Mouse (Mus musculus) limb, embryonic 11.5 days (tissue): ENCODE results near the gene Dlx6. TPM values are rescaled to one million over a fixed set of nuclear protein-coding genes. Genes with fewer than 3 reads are reported as not detected.
A peak's percentile ranks its signal among the peaks of the same experiment; 100 is the strongest.

Experiments
- ATAC-seq: fragments of 200-750 bp; cut with Nextera tagmentation; 2 replicates; pipeline ENCODE4 v1.8.0; 2017; ENCODE audit warnings: low read depth; ENCODE audit not compliant: insufficient number of reproducible peaks, low FRiP score, low TSS enrichment
- DNase-seq: peaks from one replicate; pipeline ENCODE4 v3.0.0-alpha.2; 2015; ENCODE audit warnings: low spot score
- H3K27ac ChIP-seq: fragments of 300-500 bp; sonication (generic); replicated peaks from 2 replicates; pipeline ENCODE4 v1.5.1; 2014; ENCODE audit warnings: low read depth, mild to moderate bottlenecking, low read length
- H3K27me3 ChIP-seq: fragments of 300-500 bp; sonication (generic); 2 replicates; pipeline ENCODE4 v1.6.1; 2014; ENCODE audit warnings: mild to moderate bottlenecking, low read length, mixed read lengths; ENCODE audit not compliant: control insufficient read depth, insufficient read depth
- H3K36me3 ChIP-seq: fragments of 300-500 bp; sonication (generic); 2 replicates; pipeline ENCODE4 v1.6.1; 2014; ENCODE audit warnings: mild to moderate bottlenecking, low read length, moderate library complexity, mixed read lengths; ENCODE audit not compliant: control insufficient read depth, insufficient read depth
- H3K4me1 ChIP-seq: fragments of 300-500 bp; sonication (generic); 2 replicates; pipeline ENCODE4 v1.6.1; 2014; ENCODE audit warnings: low read length, mixed read lengths; ENCODE audit not compliant: control insufficient read depth, insufficient read depth
- H3K4me2 ChIP-seq: fragments of 300-500 bp; sonication (generic); 2 replicates; pipeline ENCODE4 v1.6.1; 2014; ENCODE audit warnings: low read depth, mild to moderate bottlenecking, moderate library complexity; ENCODE audit not compliant: severe bottlenecking
- H3K4me3 ChIP-seq: fragments of 300-500 bp; sonication (generic); 2 replicates; pipeline ENCODE4 v1.5.1; 2014; ENCODE audit warnings: low read depth, low read length
- H3K9ac ChIP-seq: fragments of 300-500 bp; sonication (generic); 2 replicates; pipeline ENCODE4 v1.6.1; 2014; ENCODE audit warnings: mild to moderate bottlenecking, low read length
- H3K9me3 ChIP-seq: fragments of 300-500 bp; sonication (generic); 2 replicates; pipeline ENCODE4 v1.6.1; 2016; ENCODE audit warnings: low read length; ENCODE audit not compliant: control insufficient read depth
- WGBS: fragments of 180-500 bp; shearing (Covaris S2); extraction: QIAGEN DNeasy Blood & Tissue Kit; methylation state at CpG from one replicate; pipeline ENCODE4 v1.1.7; 2014; 5-methylcytosine and 5-hydroxymethylcytosine counted together
- polyA plus RNA-seq: library from polyadenylated mRNA; unstranded; fragments of >200 nt; fragmentation: Nextera tagmentation; extraction: Ambion mirVana; gene quantifications from 2 replicates; pipeline ENCODE4 v1.2.1, GENCODE M21; 2014

Dlx6 gene
- polyA plus RNA-seq, 1 experiment from 2014 or later: 0.36 TPM

DNA sequence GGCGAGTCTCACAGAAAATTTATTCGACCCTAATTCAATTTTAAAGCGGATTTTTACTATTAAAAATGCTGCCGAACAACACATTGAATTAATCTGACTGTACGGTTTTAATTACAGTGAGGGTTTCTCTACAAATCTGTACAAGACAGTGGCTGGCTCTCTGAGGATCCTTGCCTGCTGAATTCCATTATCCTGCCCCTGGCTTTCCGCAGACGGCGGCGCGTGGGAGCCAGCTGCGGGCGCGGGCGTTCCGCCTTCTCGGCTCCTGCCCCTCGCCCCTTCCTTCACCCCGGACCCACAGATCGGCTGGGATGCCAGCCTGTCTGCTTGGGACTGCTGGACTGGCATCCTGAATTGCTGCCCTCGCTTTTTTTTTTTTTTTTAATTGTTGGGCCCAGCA lies 6.8 kb upstream of the Dlx6 start:
- ATAC-seq: no peak
- Histone ChIP-seq H3K9ac (no peak overlapping the region), H3K27me3 (peaks cover 91% of the 10 kb centered on the region), H3K4me1 (no peaks in the 10 kb centered on the region; the same call in 1 of the 2 replicates), H3K4me2 (peak overlapping the region; percentile 27), H3K27ac (no peak overlapping the region), H3K4me3 (no peak overlapping the region), H3K36me3 (no peaks in the 10 kb centered on the region), H3K9me3 (no peaks in the 10 kb centered on the region)
- DNase-seq: peak; percentile 46
- under 1% methylated on average over 20 of the region's 20 CpGs for WGBS

GRCm38 (mm10) chr6:6856881-6857280 lies 6.3 kb upstream of the Dlx6 start:
- DNase-seq (peak; percentile 26), ATAC-seq (no peak)
- no peak overlapping the region for H3K4me2 ChIP-seq
- H3K9me3 ChIP-seq: no peaks in the 10 kb centered on the region
- H3K36me3 ChIP-seq: no peaks in the 10 kb centered on the region
- H3K4me1 ChIP-seq: no peaks in the 10 kb centered on the region; the same call in 1 of the 2 replicates
- H3K27ac ChIP-seq: no peak overlapping the region
- H3K9ac ChIP-seq: no peak overlapping the region
- no peak overlapping the region for H3K4me3 ChIP-seq
- WGBS: 3% methylated on average over 4 of the region's 4 CpGs
- peaks cover 88% of the 10 kb centered on the region for H3K27me3 ChIP-seq

DNA sequence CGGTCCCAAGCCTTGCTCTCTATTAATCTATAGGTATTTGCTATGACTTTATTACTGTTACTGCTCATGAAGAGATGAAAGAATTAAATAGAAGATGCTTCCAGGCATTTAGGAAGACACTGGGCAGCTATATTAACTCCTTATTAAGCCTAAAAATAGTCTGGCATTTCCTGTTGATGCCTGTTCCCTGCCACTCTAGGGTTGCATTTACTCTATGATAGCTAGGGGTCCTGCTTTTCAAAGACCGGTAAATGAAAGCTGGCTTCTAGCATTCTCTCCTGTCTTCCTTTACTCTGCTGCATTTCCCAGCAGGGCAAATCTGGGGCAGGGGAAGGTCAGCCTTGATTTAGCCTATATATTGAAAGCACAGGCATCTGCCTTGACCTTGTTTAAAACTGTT lies 5.4 kb upstream of the Dlx6 start:
- WGBS: 13% methylated on average over 2 of the region's 2 CpGs
- DNase-seq (peak; percentile 31), ATAC-seq (no peak)
- H3K4me1 ChIP-seq: no peaks in the 10 kb centered on the region; the same call in 1 of the 2 replicates
- no peak overlapping the region for H3K4me2 ChIP-seq
- H3K36me3 ChIP-seq: no peaks in the 10 kb centered on the region
- no peaks in the 10 kb centered on the region for H3K9me3 ChIP-seq
- no peak overlapping the region for H3K27ac ChIP-seq
- H3K9ac ChIP-seq: no peak overlapping the region
- no peak overlapping the region for H3K4me3 ChIP-seq
- peaks cover 81% of the 10 kb centered on the region for H3K27me3 ChIP-seq

DNA sequence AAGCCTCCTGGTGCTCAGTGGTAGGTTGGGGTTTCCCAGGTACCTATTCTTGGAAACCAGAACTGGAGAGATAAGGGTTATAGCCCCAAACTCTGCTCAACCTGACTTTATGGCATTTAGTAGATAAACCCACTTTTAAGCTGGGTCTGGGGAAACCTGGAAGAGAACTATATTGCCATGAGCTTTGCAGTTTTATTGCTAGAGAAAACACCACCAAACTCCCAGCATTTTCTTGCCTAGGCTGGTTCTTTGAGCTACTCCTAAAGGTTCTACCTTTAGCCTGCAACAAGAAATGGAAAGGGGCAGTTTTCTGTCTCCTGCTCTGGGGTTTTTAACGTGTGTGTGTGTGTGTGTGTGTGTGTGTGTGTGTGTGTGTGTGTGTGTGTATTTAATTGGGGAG lies 4.6 kb upstream of the Dlx6 start:
- ATAC-seq (no peak), DNase-seq (no peak)
- 0% methylated on average over 1 of the region's 1 CpGs for WGBS
- Histone ChIP-seq H3K4me2 (no peak overlapping the region), H3K27me3 (peaks cover 75% of the 10 kb centered on the region), H3K4me3 (no peak overlapping the region), H3K9ac (no peak overlapping the region), H3K4me1 (no peaks in the 10 kb centered on the region; the same call in 1 of the 2 replicates), H3K9me3 (no peaks in the 10 kb centered on the region), H3K27ac (no peak overlapping the region), H3K36me3 (no peaks in the 10 kb centered on the region)

GRCm38 (mm10) chr6:6859111-6859949 lies 3.8 kb upstream of the Dlx6 start:
- Histone ChIP-seq H3K4me2 (no peak overlapping the region), H3K4me1 (no peaks in the 10 kb centered on the region; the same call in 1 of the 2 replicates), H3K27me3 (peaks cover 76% of the 10 kb centered on the region), H3K36me3 (no peaks in the 10 kb centered on the region), H3K9me3 (no peaks in the 10 kb centered on the region), H3K9ac (no peak overlapping the region), H3K27ac (no peak overlapping the region), H3K4me3 (no peak overlapping the region)
- 2% methylated on average over 19 of the region's 19 CpGs for WGBS
- peak; percentile 37 for DNase-seq
- no peak for ATAC-seq

DNA sequence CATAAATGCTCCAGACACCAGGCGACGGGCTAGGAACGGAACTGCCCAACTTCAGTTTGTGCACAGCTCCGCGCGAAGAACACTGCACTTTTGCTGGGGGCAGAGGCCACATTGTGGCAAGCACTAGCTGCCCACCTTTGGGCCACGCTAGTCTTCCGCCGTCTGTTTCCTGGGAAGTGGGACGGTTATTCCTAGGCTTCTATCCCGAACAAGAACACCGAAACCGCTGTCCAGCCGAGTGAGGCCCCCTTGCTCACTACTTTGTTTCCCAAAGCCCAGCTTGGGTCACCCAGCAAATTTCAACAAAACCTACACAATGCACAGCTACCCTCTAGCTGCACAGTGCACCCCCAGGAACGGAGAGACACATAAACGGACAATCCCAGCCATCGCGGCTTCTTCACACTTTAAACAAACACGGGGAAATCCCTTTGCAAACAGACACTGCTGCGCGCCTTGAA lies 3.2 kb upstream of the Dlx6 start:
- Histone ChIP-seq H3K9me3 (no peaks in the 10 kb centered on the region), H3K36me3 (no peaks in the 10 kb centered on the region), H3K4me2 (no peak overlapping the region), H3K9ac (no peak overlapping the region), H3K4me1 (no peaks in the 10 kb centered on the region; the same call in 1 of the 2 replicates), H3K27me3 (peaks cover 75% of the 10 kb centered on the region), H3K27ac (no peak overlapping the region), H3K4me3 (no peak overlapping the region)
- DNase-seq: no peak
- WGBS: under 1% methylated on average over 21 of the region's 21 CpGs
- no peak for ATAC-seq

DNA sequence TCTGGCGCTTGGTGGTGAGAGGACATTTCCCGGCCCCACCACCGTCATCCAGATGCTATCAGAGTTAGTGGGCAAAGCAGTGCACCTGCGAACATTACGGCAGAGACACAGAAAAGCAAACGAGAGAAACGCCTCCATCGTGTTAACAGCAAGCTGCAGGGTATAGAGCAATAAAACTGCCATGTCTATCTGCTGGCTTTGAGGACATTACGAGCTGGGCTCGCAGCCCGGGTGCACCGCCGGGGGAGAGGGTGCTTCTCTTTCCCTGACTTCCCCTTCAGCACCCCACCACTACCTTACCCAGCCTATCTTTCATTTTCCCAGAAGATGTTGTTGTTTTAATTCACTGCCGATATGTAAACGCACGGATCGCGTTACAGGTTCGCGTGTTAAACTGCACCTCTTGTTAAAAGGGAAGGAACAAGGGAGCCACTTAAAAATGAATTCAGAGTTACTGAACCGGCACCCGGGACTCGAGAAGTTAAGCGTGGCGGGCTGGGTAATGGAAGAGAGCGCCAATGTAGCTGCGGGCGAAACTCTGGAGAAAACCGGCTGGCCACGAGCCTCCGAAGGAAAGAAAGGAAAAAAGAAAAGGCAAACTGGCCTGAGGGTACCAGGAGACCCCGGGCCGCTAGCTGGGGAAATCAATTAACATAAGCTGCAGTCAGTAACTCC lies 2.6 kb upstream of the Dlx6 start:
- H3K9ac ChIP-seq: no peak overlapping the region
- H3K27ac ChIP-seq: no peak overlapping the region
- H3K36me3 ChIP-seq: no peaks in the 10 kb centered on the region
- under 1% methylated on average over 33 of the region's 33 CpGs for WGBS
- H3K4me1 ChIP-seq: no peaks in the 10 kb centered on the region; the same call in 1 of the 2 replicates
- H3K4me3 ChIP-seq: no peak overlapping the region
- H3K4me2 ChIP-seq: 0 out of 2 replicates have a peak overlapping the region, but pooled peaks have one; percentile 7
- DNase-seq: peak; percentile 63
- H3K9me3 ChIP-seq: no peaks in the 10 kb centered on the region
- peaks cover 75% of the 10 kb centered on the region for H3K27me3 ChIP-seq
- ATAC-seq: no peak

- H3K4me3 ChIP-seq: no peak overlapping the region
- ATAC-seq (no peak), DNase-seq (peak; percentile 62)
- no peak overlapping the region for H3K9ac ChIP-seq
- H3K36me3 ChIP-seq: no peaks in the 10 kb centered on the region
- no peaks in the 10 kb centered on the region for H3K9me3 ChIP-seq
- no peak overlapping the region for H3K27ac ChIP-seq
- 1% methylated on average over 21 of the region's 21 CpGs for WGBS
- 0 out of 2 replicates have a peak overlapping the region, but pooled peaks have one; percentile 7 for H3K4me2 ChIP-seq
- H3K4me1 ChIP-seq: no peaks in the 10 kb centered on the region; the same call in 1 of the 2 replicates
- H3K27me3 ChIP-seq: peaks cover 75% of the 10 kb centered on the region
These were observed 1.9 kb upstream of the Dlx6 start for GRCm38 (mm10) chr6:6861086-6861797.
